8 mouse cellular contexts compared by ENCODE assay signal in the genomic region with DNA sequence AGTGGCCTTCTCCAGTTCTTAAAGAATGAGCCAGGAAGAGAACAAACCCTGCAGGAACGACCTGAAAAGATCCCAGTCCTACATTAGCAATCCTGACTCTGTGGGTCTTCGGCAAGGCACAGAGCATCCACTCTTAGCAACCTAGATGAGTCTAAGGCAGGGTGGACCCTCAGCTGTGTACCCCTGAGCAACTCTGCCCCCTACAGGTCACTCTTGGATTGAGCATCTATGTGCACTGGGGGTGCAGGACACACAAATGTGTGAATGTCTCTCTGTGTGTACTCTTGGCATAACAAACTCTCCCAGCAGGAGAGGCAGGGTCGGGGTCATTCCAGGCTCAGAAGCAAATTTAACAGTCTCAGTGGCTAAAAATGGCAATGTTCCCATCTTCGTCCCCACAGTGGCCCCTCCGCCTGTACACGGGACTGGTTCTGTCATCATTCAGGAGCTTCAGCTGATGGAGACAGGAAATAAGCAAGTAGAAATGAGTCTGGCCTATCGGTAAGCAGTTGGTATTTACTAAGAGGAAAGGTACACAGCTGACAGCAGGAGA. TPM values are rescaled to one million over a fixed set of nuclear protein-coding genes. Genes with fewer than 3 reads are reported as not detected.
DNase-seq lines count a peak whose midpoint lies in the region; ATAC-seq lines count a peak whose summit lies in the region.

No protein-coding gene starts in this region.

- ATAC-seq in heart, embryonic 12.5 days (ENCODE audit: insufficient number of reproducible peaks, low FRiP score), result no peak
- no peak for ATAC-seq in heart, embryonic 11.5 days (replicated peaks; ENCODE audit: insufficient number of reproducible peaks, low FRiP score, low TSS enrichment)
- ATAC-seq in inflammation-experienced regulatory T-cells, adult 6 months, result no peak

- H3K4me2 ChIP-seq in heart, embryonic 12.5 days, result peak overlapping the region; percentile 10; the same call in 1 of the 2 replicates
- H3K4me2 ChIP-seq in heart, embryonic 11.5 days, result no peak overlapping the region

- 40% methylated on average over 7 of the region's 7 CpGs for WGBS in heart, embryonic 12.5 days
- 53% methylated on average over 7 of the region's 7 CpGs for WGBS in heart, embryonic 11.5 days (ENCODE audit: insufficient replicate concordance)

- H3K36me3 ChIP-seq in heart, embryonic 12.5 days, result no peaks in the 10 kb centered on the region
- H3K36me3 ChIP-seq in heart, embryonic 11.5 days (ENCODE audit: control insufficient read depth, insufficient read depth, low read length), result no peaks in the 10 kb centered on the region

- H3K4me1 ChIP-seq in heart, embryonic 12.5 days (replicated peaks), result peaks cover 27% of the 10 kb centered on the region
- H3K4me1 ChIP-seq in heart, embryonic 11.5 days (ENCODE audit: control insufficient read depth, insufficient read depth, low read length), result peaks cover 20% of the 10 kb centered on the region

- no peaks in the 10 kb centered on the region for H3K9me3 ChIP-seq in heart, embryonic 12.5 days (replicated peaks)
- H3K9me3 ChIP-seq in heart, embryonic 11.5 days (replicated peaks; ENCODE audit: control insufficient read depth, low read length), result no peaks in the 10 kb centered on the region

- 0 out of 2 replicates have a peak overlapping the region, but pooled peaks have one; percentile 31 for H3K27ac ChIP-seq in heart, embryonic 12.5 days (ENCODE audit: poor library complexity, severe bottlenecking)
- H3K27ac ChIP-seq in heart, embryonic 11.5 days (ENCODE audit: low read depth, low read length), result no peak overlapping the region

- H3K9ac ChIP-seq in heart, embryonic 12.5 days, result no peak overlapping the region
- H3K9ac ChIP-seq in heart, embryonic 11.5 days (ENCODE audit: low read depth, low read length), result no peak overlapping the region

- DNase-seq in urinary bladder, postnatal 14 days (ENCODE audit: low spot score), result peak; percentile 29
- no peak for DNase-seq in urinary bladder, adult 18-20 months (ENCODE audit: low spot score in 2 of 2)
- DNase-seq in heart, postnatal 4 days, result peak; percentile 68
- DNase-seq in spleen, postnatal 36 days (ENCODE audit: low spot score in 2 of 2), result peak; percentile 37 to 47
- DNase-seq in left cerebral cortex, adult 8-10 months (ENCODE audit: low spot score in 2 of 2), result no peak

- no peaks in the 10 kb centered on the region for H3K27me3 ChIP-seq in heart, embryonic 12.5 days (replicated peaks)
- H3K27me3 ChIP-seq in heart, embryonic 11.5 days (ENCODE audit: control insufficient read depth, insufficient read depth, low read length), result no peaks in the 10 kb centered on the region

- no peak overlapping the region for H3K4me3 ChIP-seq in heart, embryonic 12.5 days
- no peak overlapping the region for H3K4me3 ChIP-seq in heart, embryonic 11.5 days (ENCODE audit: low read depth, low read length)

RNA-seq across cellular contexts. Expression of gene Wwc2, which starts 39.3 kb away (rescaled TPM):
- polyA plus RNA-seq in heart, embryonic 12.5 days (2016; fragmentation: Nextera tagmentation; extraction: Ambion mirVana), result 22.1 and 23.9 TPM in 2 replicates
- polyA plus RNA-seq in heart, embryonic 11.5 days (2014; fragmentation: Nextera tagmentation; extraction: Ambion mirVana), result 14.8 and 15.2 TPM in 2 replicates
- 10 to 100 TPM; 47.4 to 47.9 TPM for total RNA-seq in heart, postnatal 4 days (2021)
- under 1 TPM in 2 of 3 experiments, not detected in 1; 0.10 to 0.16 TPM for polyA plus RNA-seq in inflammation-experienced regulatory T-cells, adult 6 months (2017; shearing (Covaris generic))
- 10 to 100 TPM; 24.4 to 25.9 (median 24.8) TPM for total RNA-seq in left cerebral cortex, adult 8-10 months (2022)

Comparison
In these comparisons a context has a peak if more than half of its experiments do, and no peak if none do; other contexts are left out.
1. DNase-seq: peak in urinary bladder, postnatal 14 days (single experiment), heart, postnatal 4 days (single experiment) and spleen, postnatal 36 days (2 of 2); none in urinary bladder, adult 18-20 months (0 of 2) and left cerebral cortex, adult 8-10 months (0 of 2).
2. RNA of gene Wwc2, which starts 39.3 kb away (polyA plus RNA-seq): 22.1 to 23.9 TPM in heart, embryonic 12.5 days and 14.8 to 15.2 TPM in heart, embryonic 11.5 days; 0.10 to 0.16 TPM in inflammation-experienced regulatory T-cells, adult 6 months; every median in the first group is over 10 times any median in the second.